Mouse (Mus musculus): ENCODE data around the gene Zrsr2. TPM values are rescaled to one million over a fixed set of nuclear protein-coding genes. Genes with fewer than 3 reads are reported as not detected.

Zrsr2 gene
- total RNA-seq, 4 experiments from 2014 or later: 30.5 to 54.2 (median 43.9) TPM

DNA sequence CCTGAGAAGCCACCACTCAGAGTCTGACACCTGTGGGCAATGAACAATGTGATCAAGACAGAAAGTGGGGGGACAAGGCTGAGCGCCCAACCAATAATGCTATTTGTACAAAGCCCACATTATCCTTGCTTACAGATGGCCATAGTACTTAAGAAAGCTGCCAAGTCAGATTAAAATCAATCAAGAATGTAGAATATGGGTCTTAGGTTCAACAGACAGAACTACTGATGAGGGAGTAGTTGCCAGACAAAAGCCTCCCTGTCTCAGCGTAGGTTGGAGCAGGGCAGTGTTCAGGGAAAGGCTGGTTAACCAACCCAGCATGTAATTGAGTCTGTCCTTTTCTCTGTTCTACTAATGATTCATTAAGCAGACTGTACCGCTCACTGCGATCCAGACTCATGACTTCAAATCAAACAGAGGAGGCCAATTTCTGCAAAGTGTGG is 72.9 kb downstream of the Zrsr2 start:
- no peak for DNase-seq (ENCODE audit: low spot score in 2 of 2)

Other genes with a start within 250 kb of the Zrsr2 start
- gene Rnf138rt1, start 197.3 kb downstream of the Zrsr2 start, total RNA-seq (2022): 1 to 10 TPM in 1 of 4 experiments, under 1 TPM in 3; 0.40 to 1.5 (median 0.64) TPM
- 10 to 100 TPM; 39.1 to 45.2 (median 42.7) TPM for gene Ap1s2, start 49.6 kb downstream of the Zrsr2 start, total RNA-seq (2022)
- gene Car5b, start 69.3 kb upstream of the Zrsr2 start, total RNA-seq (2022): 1 to 10 TPM; 2.6 to 3.7 (median 3.0) TPM
- 10 to 100 TPM in 2 of 4 experiments, 1 to 10 TPM in 2; 7.8 to 11.5 (median 10.0) TPM for gene Siah1b, start 117.8 kb upstream of the Zrsr2 start, total RNA-seq (2022)
- gene Cltrn, start 130.2 kb upstream of the Zrsr2 start, total RNA-seq (2022): under 1 TPM in 1 of 4 experiments, not detected in 3; 0.42 TPM
- gene Ace2, start 180.7 kb upstream of the Zrsr2 start, total RNA-seq (2022): 1 to 10 TPM in 1 of 4 experiments, under 1 TPM in 3; 0.57 to 1.4 (median 0.77) TPM